Mouse (Mus musculus) layer of hippocampus, adult 18-20 months (tissue): Measurements from ENCODE around the gene Gbf1. TPM values are rescaled to one million over a fixed set of nuclear protein-coding genes. Genes with fewer than 3 reads are reported as not detected.

Experiments
- DNase-seq, 2 experiments: peaks; one replicate each; pipeline ENCODE4 v3.0.0; 2022; ENCODE audit warnings: low spot score in 2 of 2
- total RNA-seq, 2 experiments: library from RNA; stranded (reverse); gene quantifications; 2 replicates each; pipeline ENCODE4 v1.2.3; 2021

Gbf1 gene
- total RNA-seq, 2 experiments from 2014 or later: 82.1 to 84.8 TPM

DNA sequence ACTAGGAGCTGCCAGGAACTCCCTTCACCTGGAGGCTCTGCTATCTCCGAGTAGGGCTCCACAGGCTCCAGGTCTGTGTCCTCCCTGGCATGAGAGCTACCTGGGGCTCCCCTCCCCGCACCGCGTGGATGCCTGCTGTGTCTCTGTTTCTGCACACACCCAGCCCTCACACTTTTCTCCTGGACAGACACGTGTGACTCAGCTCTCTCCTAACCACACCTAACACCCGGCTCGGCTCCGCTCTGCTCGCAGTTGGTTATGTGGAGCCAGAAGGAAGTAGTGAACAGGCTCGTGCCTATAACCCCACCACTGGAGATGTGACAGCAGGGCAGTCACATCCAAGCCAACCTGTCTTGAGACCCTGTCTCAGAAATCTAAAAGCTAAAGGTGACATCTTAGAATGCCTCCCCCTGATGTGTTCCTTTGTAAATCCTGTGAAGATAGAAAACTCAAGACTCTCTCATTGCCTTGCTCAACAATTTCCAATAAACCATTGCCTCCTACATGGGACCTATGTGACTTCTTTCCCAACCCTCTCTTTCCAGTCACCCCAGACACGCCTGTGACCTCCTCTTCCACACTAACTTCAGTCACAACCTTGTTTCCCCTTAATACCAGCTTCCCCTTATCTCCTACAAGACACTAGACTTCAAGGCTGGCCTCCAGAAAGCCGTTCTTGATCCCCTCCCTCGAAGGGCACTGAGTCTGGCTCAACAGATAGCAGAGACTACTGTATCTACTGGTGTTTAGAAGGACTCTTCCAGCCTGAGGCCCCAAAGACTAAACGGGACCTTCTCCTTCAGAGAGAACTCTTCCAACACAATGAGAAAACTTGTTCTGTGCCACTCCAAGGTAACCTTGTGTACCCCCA is 162.8 kb downstream of the Gbf1 start:
- peak; percentile 0 to 10 for DNase-seq

DNA sequence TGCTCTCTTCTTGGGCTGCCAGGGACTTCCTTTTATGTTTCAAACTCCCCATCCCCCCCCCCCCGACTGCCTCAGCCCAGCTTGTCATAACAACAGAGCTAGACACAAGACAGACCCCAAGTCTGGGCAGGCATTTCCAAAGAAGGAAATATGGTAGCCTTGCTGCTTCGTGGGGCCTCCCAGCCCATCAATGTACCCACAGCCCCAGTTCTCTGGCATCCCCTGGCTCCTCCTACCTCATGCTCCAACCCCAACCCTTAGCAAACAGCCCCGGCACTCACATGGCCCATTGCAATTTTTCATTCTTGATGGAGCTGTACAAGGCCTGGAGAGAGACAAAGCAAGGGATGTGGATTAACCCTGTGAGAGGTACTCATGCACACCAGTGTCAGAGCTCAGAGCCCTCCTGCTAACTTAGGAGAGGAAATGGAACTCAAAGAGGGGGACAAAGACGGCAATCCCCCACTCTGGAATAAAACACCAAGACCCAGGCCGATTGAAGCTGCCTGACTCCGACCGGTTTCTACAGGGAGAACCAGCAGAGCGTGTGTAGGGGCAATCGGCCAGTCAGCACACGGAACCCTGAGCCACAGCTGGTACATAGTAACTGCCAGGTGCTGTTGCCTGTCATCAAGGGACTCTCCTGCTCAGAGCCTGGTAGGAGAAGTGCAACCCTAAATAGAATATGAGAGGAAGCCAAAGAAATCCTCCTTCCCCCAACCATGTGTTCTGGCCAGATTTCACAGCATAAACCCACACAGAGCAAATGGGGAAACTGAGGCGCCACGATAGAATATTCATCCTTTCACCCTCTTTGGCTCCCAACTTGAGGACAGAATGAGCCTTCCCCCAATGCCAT is 163.7 kb downstream of the Gbf1 start:
- peak; percentile 9 to 46 for DNase-seq

DNA sequence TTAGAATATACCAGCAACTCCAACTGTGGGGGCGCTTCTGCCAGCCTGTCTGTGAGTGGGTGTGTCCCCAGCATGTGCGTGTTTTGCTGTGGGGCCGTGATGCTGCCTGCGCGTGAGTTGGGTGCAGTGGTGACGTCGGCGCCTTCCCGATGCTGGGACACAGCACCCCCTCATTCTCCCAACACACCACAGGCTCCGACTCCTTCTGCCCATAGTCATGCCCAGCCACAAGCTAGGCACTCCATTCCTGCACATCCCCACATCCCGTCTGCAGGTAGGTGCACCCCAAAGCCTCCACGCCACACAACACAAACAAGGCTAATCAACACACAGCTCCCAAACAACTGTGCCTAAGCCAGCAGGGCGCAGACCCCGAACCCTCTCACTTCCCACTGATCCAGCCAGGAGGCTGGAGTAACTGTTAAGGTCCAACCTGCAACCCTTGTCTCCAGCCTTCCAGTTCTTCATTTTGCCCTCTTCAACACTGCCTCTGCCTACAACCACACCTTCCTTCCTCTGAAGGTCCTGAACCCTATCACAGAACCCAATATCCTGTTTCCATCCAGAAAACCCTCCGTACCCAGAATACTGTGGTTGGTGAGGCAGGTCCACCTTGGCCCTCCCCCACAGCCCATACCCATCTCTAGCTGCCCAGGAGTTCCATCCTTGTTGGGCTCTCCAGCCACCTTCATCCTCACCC is 164.7 kb downstream of the Gbf1 start:
- peak; percentile 81 to 91 for DNase-seq

DNA sequence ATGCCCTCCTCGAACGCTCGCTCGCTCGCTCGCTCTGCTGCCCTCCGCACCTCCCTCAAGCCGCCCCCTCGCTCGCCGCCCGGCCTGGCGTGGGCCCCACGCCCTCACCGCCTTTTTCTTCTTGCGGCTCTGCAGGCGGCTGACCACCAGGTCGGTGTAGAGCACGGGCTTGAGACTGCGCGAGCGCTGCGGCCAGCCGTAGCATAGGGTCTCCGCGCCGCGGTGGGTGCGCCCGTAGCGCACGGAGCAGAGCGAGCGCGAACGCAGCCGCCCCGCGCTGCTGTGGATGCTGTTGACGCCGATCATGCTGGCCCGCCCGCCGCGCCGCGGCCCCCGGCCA is 165.2 kb downstream of the Gbf1 start:
- peak in 1 of 2 experiments; percentile 26 for DNase-seq

DNA sequence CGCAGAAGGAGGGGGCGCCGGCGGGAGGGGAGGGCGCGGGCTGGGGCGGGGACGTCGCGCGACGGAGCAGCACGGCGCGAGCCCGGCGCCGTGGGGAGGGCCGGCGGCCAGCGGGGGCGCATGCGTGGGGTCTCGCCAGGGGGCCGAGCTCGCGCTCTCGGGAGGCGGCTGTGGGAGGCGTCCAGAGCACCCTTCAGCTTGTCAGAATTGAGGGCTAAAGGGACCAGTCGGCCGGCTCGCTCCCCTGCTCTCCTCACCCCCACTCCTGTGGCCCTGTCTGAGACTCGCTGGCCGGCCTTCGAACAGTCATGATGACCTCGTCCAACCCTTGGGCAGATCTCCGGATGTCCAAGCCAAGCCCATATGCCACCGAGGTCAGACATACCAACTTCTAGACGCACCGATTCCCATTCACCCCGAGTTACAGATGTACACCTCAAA is 165.7 kb downstream of the Gbf1 start:
- peak; percentile 68 to 69 for DNase-seq

DNA sequence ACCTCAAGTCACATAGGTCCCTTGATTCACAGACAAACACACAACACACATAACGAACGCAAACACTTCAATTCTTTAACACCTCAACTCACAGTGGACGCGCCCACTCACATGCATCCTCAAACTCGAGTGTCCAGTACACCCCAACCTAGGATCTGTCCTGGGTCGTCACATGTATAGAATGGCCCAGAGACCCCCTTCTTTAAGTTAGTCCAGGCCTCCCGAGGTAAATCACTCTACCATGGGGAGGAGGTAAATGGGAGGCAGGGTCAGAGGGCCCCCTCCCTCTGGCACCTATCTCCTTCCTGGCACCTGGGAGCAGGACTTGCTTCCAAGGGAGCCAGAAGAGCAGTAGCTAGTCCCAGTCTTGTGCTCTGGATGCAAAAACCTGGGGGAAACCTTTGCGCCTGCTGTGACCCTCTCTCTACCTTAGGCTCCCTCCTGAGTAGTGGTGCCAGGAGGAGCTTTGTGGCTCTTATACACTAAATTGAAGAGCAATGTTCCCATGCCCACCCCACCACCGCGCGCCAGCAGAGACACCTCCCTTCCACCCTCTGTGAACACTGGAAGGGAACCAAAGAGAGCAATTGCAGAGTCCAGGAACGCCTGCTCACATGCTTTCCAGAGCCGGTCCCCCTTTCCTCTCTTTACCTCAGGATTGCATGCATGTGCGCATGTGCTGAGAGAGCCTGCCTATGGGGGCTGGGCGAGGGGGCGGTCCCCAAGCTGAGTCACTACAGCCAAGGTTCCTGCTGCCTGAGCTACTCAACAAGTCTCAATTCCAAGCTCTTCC is 166.5 kb downstream of the Gbf1 start:
- DNase-seq: peak; percentile 92 to 96

DNA sequence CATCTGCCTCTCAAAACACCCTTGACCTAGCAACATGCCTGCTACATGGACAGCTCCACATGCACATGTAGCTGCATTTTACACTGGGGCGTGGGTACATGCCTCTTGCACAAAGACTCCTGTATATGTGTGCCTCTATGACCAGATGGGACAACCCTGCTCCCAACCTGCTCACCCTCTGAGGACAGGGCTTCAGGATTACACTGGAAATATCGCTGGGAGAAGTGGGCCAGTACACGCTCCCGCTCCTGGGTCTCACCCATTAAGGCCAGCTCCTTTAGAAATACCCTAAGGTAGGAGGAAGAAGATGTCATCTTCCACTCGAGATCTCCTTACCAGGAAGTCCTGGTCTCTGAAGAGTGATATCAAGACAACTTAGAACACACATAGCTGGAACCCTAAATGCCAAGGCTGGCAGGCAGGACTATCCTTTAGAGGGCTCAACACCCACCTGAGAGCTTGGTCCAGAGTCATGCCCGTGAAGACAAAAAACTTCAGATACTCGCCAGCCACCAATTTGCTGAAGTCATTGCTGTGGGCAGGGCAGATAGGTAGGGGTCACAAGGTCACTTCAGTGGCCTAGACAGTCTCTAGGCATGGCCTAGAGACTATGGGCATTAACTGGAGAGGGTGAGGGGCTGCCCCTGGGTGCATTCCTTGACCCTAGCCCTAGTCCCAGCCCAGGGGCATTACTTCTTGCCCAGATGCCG is 167.9 kb downstream of the Gbf1 start:
- DNase-seq: peak in 1 of 2 experiments; percentile 21

DNA sequence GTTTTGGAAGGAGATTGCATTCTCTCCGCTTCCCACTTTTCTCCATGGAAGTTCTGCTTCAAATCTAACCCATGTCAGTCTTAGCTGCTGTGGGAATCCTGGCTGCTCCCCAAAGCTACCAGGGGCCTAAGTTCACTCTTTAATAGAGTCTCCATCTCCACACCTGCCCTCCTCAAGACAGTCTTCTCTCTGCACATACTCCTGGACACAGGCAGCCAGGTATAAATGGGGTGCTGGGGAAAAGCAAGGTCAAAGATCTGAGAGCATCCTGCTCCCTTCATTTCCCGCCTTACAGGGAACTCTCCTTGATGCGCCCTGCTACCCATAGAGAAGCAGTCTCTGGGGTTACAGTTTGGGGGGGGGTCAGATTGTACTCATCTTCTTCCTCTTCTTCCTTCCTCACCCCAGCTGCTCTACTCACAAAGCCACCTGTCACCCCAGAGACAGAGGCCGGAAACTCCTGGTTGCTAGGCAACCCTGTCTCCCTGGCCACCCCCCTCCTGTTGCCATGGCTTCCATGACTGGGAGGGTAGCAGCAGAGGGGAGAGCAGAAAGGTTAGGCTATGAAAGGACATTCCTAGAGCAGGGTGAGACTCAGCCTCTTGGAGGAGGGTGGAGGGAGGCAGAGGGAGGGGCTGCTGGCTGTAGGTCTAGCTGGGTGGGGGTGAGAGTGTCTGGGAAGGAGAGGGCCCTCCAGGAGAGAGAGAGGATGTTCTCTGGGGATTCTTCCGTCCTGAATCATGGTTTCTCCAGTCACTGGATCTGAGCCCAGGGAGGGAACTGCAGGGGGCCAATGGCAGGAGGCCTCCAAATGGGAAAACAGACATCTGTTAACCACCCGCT is 169.0 kb downstream of the Gbf1 start:
- peak; percentile 68 to 69 for DNase-seq

DNA sequence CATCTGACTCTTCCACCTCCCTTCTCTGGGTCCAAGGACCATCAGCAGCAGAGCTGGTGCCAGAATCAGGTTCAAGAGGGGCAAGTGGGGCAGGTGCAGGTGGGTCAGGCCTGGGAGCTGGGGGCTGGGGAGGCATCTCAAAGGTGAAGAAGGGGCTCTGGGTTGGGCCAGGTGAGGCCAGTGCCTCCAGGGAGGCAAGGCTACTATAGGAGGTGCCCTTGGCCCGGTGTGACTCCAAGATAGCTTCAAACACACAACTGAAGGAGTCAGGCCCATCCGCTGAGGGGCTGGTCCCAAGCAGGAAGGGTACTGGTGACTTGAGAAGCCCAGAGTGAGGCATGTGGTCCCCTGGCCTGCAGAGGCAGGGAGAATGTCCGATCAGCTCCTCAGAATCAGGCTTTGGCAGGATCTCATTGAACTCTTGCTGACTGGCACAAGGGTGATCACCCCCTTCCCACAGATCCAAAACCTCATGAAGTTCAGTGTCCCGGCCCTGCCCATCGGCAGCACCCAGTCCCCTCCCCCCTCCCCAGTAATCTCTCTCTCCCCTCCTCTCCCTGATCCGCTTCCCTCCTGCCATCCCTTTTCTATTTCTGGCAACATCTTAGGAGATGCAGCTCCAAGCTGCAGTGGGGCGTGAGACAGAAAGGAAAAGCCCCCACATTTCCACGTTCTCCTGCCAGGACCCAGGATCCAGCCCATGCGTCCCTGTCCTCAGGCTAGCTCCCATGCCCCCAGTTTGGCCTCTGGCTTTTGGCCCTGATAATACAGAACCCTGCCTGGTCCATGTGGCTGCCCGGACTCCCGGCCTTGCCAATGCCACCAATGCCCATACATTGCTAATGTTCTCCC is 170.1 kb downstream of the Gbf1 start:
- no peak for DNase-seq

DNA sequence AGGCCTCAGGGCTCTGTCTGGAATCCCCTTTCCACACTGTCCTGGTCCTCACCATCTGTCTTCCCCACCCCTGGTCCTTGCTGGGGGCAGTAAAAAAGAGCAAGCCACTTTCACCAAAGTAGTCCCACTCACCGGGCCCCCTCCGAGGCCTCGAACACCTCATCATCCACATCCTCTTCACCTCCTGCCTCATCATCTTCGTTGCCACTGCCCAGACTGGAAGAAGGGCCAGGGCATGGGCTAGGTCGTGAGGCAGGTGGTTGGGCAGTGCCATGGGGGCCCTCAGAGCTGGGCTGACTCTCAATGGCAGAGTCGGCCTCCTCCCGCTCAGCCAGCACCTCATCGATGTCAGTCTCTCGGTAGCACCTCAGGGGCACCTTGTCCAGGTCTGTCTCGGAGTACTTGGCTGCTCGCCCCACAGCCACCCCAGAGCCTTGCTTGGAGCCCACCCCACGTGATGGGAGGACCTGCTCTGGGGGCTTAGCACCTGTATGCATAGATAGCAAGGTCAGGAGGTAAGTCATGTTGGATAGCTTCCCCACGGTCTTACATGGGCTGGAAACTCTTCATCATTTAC is 170.8 kb downstream of the Gbf1 start:
- DNase-seq: no peak

DNA sequence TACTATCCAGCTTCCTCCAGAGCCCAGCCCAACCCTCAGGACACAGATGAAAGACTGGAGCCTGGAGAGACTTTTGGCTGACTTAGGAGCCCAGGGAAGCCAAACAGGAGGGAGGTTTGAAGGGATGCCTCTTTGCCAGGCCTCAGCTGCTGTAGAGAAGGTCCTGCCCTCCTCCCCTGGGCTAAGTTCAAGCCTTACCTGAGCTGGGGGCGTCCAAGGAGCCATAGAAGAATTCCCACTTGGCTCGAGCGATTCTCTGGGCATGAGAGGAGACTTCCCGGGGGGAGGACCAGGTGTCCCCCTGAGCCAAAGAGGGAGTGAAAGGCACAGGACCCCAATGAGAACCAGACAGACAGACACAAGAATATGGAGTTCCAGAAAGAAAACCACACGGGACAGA is 171.4 kb downstream of the Gbf1 start:
- no peak for DNase-seq

DNA sequence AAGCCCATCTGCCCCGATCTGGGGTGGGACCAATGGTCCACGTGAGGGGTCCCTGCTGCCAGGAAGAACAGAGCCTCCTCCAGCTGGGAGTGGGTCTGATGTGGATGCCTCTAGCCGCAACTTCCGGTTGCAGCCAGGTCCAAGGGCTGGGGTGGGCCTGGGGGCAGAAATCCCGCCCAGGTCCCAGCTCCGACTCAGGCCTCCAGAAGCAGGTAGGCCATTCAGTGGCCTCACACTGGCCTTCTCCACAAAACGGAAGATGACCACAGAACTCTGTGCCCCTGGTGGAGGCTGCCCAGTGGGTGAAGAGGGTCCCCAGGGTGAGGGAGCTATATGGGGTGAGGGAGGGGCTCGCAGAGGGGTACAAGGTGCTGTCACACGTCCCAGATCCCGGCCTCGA is 172.1 kb downstream of the Gbf1 start:
- no peak for DNase-seq

DNA sequence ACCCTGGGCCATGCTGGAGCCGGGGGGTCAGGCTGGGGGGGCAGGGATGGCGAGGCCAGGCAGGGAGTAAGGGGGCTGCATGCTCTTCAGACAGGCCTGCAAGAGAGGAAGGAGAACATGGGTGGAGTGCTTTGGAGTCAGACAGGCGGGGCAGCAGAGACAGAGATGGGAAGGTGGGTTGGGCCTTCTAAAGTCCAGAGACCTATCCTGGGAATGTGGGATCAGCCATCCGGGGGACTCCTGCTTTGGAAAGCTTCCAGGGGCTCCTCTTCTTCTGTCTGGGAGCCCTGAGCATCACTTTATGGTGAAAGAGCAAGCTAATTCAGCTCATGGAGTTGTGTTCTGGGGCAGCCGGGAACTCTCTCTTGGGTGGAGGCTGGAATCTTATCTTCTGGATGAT is 172.6 kb downstream of the Gbf1 start:
- DNase-seq: no peak

DNA sequence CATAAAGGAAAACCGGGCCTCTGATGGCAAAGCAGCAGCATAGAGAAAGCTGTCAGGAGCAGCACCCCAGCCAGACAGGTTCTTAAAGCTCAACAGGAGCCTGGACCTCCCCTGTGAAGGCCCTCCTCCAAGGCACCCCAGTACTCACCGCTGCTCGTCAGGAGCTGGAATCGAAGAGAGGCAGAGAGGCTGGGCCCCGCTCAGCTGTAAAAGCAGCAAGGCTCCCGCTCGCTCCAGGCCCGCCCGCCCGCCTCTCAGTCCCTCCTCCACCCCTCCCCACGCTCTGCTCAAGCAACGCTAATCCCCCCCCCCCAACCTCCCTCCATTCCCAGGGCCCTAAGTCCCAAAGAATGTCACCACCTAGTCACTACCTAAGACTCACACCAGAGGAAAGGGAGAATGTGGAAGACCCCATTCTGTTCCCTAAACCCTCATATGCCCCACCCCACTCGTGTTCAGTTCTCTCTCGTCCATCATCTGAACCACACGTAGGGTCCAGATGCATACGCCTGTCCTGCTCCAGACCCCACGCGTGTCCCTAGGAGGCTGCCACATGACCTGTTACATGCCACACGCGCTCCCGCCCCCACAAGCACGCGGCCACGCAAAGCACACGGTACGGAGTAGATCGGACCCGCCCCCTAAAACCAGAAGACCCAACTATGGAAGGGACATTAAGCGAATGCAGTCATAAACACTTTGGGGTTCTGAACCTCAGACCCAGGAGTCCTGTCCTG is 173.9 kb downstream of the Gbf1 start:
- no peak for DNase-seq

DNA sequence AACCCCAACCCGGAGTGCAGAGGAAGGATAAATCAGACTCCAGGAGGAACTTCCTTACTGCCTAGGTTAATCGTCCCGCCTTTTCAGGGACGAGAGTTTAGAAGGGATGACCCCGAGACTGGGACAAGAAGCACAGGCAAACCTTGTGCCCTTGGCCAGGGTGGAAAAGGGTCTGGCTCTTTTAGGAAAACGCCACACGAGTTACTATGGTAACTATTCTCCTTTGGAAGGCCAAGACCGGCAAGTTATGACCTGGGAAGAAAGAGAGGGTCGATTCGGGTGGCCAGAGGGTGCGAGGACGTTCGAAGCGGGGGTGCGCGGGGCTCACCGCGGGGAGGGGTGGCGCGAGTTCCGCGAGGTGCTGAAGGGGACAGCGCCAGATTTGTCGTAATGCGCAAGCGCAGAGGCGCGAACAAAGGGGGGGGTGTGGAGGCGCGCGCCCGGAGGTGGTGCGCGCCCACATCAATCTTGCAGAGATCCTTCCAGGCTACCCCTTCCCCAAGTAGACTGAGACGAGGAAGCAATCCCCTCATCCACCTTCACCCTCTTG is 174.5 kb downstream of the Gbf1 start, which contains the start of gene Psd:
Gene Psd (minus strand): TSS at position 401 of the 550 bp plus-strand sequence.
- peak in 1 of 2 experiments; percentile 80 for DNase-seq

DNA sequence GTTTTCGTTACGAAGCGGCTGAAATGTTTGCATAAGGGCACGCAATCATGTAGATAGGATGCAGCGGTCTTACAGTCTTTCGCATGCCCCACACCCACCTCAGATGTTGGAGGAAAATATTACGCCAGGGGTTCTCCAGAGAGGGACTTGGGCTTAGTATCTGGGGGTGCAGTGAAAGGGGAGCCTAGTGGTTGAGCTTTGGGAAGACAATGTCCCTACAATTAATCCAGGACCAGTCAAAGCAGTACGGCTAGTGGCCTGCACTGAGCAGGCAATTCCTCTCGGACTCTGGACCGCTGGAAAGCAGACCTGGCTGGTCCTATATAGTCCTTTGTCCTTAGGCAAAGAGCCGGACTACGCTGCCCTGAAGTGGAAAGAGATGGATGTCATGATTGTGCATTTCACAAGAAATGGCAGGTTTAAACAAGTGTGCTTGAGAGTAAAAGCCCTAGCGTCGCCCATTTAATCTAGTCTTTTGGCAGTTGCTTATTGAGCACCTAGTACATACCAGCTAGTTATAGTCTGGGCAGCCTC is 175.3 kb downstream of the Gbf1 start:
- DNase-seq: no peak
